Mouse (Mus musculus): ENCODE measurements around the gene Tmem243.

GRCm38 (mm10) chr5:9064217-9064616 is 36.3 kb upstream of the Tmem243 start:
- TF ChIP-seq CTCF (IDR thresholded peaks at IDR 0.05; ENCODE audit: low read depth, low read length): no peak
- no peak for TF ChIP-seq GATA1 (IDR thresholded peaks at IDR 0.05; ENCODE audit: borderline replicate concordance, low read length)
- no peak for TF ChIP-seq TAL1 (conservative IDR thresholded peaks at IDR 0.05; ENCODE audit: low read depth, low read length)
- no peak for TF ChIP-seq GATA2 (IDR thresholded peaks at IDR 0.05; ENCODE audit: borderline replicate concordance, low read depth, low read length)
- TF ChIP-seq POLR2AphosphoS5 (IDR thresholded peaks at IDR 0.05; ENCODE audit: insufficient replicate concordance, low read depth, low read length): no peak
